Mouse (Mus musculus) heart, postnatal 14 days (tissue): ENCODE data around the gene Ksr1. TPM values are rescaled to one million over a fixed set of nuclear protein-coding genes. Genes with fewer than 3 reads are reported as not detected.

Experiments used
- DNase-seq, 2 experiments: peaks; one replicate each; pipeline ENCODE4 v3.0.0; 2021 to 2022
- intact Hi-C: fragments of 180-260 bp; cut with DNase I; formaldehyde crosslinking; loops from one replicate; pipeline ENCODE4 v1.15.1; 2025
- total RNA-seq, 2 experiments: library from RNA; stranded (reverse); gene quantifications; 2 replicates each; pipeline ENCODE4 v1.2.3; 2021

The Ksr1 gene
- total RNA-seq, 2 experiments from 2014 or later: 10.2 to 10.7 TPM

GRCm38 (mm10) chr11:78971746-78972145, 174.5 kb downstream of the Ksr1 start:
- intact Hi-C loops: no loop called here
- no peak for DNase-seq

GRCm38 (mm10) chr11:78971096-78971495, 175.1 kb downstream of the Ksr1 start:
- no peak for DNase-seq

GRCm38 (mm10) chr11:78968121-78968520, 178.1 kb downstream of the Ksr1 start:
- DNase-seq: no peak
- intact Hi-C loops: loop anchor here (10.0 kb wide), 2 partner anchors 427 to 457 kb away; no protein-coding TSS in a partner anchor

More at GRCm38 (mm10) chr11:78971096-78971495, 175.1 kb downstream of the Ksr1 start:
- intact Hi-C loops: no loop called here

- DNase-seq: peak; percentile 51 to 69
- intact Hi-C loops: loop anchor here (2.0 to 10.0 kb wide), 4 partner anchors 45 to 457 kb away; no protein-coding TSS in a partner anchor
Observed at GRCm38 (mm10) chr11:78967371-78967770, 178.8 kb downstream of the Ksr1 start.

Other genes with a start within 250 kb of the Ksr1 start
- gene Nos2, start 225.6 kb downstream of the Ksr1 start, total RNA-seq: 1 to 10 TPM; 6.6 TPM
- gene Lgals9, start 161.5 kb downstream of the Ksr1 start, total RNA-seq: 10 to 100 TPM; 35.5 to 36.1 TPM
- gene Wsb1, start 108.3 kb upstream of the Ksr1 start, total RNA-seq: 10 to 100 TPM; 25.3 to 27.7 TPM
- not detected for gene Gm9964, start 150.5 kb upstream of the Ksr1 start, total RNA-seq
- gene Nf1, start 193.3 kb upstream of the Ksr1 start, total RNA-seq: 10 to 100 TPM; 30.9 to 31.6 TPM